Mouse (Mus musculus): ENCODE data around the gene Sulf2. TPM values are rescaled to one million over a fixed set of nuclear protein-coding genes. Genes with fewer than 3 reads are reported as not detected.
"Not testable (repeated sequence)": the region's sequence is repeated elsewhere in the genome, so short reads cannot be mapped to it uniquely, and the experiment has no call there.

Gene Sulf2
- total RNA-seq (2018; cell fraction: chromatin; rRNA removed) = 10 to 100 TPM in 17 of 26 experiments, 1 to 10 TPM in 8, under 1 TPM in 1; 0.74 to 78.5 (median 15.2) TPM
- total RNA-seq (2018; cell fraction: cytosol; rRNA removed) = 100 to 1,000 TPM in 5 of 26 experiments, 10 to 100 TPM in 21; 11.9 to 121 (median 44.9) TPM
- 100 to 1,000 TPM in 7 of 26 experiments, 10 to 100 TPM in 18, 1 to 10 TPM in 1; 9.4 to 128 (median 26.3) TPM for total RNA-seq (2018; cell fraction: nucleus; rRNA removed)
- polyA plus RNA-seq (2018) = 81.3 to 174 TPM (median 111 TPM) in 3 replicates

DNA sequence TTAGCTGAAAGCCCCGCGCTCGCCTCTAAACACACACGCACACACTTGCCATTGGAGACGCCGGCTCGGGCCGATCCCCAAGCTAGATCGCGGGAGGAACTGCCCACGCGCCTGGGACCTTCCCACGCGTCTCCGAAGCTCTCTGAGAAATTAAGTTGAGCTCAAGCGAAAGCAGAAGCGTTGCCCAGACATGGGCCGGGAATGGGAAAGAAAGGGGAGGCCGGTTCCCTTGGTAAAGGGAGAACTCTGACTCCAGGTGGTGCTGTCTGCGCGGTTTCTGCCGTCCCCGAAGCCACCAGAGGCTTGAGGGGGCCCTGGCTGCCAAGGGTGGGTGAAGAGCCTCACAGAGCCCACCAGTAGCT lies at the start of gene Sulf2:
Sulf2 (minus strand) TSS at position 210 of the 362 bp plus-strand sequence.
- Histone ChIP-seq H3K79me2 (ENCODE audit: inconsistent target) (peaks cover 30% of the 10 kb centered on the region; the same call in 1 of the 2 replicates), H3K4me3 (ENCODE audit: inconsistent target) (peak within 1 kb of the TSS; percentile 43), H3K27ac (peak within 1 kb of the TSS; percentile 33; the same call in 1 of the 2 replicates), H3K36me3 (ENCODE audit: inconsistent target) (no peaks in the 10 kb centered on the region)
- under 1% methylated on average over 23 of the region's 23 CpGs for WGBS (ENCODE audit: missing documents)

DNA sequence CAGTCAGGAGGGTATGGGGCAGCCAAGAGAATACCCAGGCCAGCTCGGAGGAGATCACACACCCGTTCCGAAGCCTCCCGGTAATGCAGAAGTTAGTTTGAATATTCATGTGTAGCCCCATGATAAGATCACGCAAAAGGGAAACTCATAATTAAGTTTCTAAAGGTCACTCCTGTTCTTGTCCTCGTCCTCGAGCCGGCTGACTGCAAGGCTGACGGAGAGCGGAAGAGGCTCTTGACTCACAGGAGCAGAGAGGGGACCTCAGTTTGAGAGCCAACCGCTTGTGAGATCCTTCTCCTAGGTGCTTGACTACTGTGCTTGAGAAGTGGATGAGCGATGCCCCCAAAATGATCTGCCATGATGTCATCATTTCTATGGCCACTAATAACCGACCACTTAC lies 48.7 kb upstream of the Sulf2 start:
- Histone ChIP-seq H3K27ac (no peak overlapping the region), H3K36me3 (ENCODE audit: inconsistent target) (no peaks in the 10 kb centered on the region), H3K4me3 (ENCODE audit: inconsistent target) (no peak overlapping the region), H3K79me2 (ENCODE audit: inconsistent target) (no peaks in the 10 kb centered on the region)
- WGBS (ENCODE audit: missing documents) = 73% methylated on average over 13 of the region's 13 CpGs

DNA sequence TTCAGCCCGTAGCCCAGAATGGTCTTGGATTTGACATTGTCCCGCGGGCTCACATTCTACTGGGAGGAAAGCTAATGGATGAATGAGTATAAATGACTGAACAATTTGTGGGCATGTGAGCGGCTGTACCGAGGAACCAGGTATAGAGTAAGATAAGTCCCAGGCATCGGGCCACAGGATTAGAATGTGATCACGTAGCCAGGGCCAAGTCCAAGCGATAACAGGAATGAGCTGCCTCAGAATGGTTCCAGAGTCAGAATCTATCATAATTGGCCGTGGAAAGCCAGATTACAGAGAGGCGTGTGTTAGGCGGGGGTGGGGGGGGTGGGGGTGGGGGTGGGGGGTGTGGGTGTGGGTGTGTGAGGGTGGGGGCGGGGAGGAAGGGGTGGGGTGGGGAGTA lies 48.2 kb upstream of the Sulf2 start:
- 94% methylated on average over 12 of the region's 12 CpGs for WGBS (ENCODE audit: missing documents)

DNA sequence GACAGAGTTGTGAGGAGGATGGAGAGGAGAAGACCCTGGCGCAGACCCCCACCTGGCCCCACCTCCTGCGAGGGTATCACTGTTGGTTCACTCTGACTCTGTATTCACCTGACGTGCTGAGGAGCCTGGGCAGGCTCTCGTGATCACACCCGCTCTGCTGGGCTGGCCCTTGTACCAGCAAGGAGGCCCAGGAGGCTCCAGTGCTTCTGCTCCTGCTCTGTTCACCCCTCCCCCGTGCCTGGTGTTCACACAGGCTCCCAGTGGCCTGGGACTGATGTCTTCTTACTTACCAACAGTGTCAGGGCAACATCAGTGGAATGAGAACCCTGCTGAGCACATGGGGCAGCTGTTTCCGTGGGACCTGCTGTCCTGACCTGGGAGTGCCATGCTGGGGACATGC lies 42.5 kb upstream of the Sulf2 start:
- no peaks in the 10 kb centered on the region for H3K36me3 ChIP-seq (ENCODE audit: inconsistent target)

More for the DNA sequence above, 48.2 kb upstream of the Sulf2 start:
- Histone ChIP-seq H3K36me3 (ENCODE audit: inconsistent target) (no peaks in the 10 kb centered on the region), H3K4me3 (ENCODE audit: inconsistent target) (no peak overlapping the region), H3K79me2 (ENCODE audit: inconsistent target) (no peaks in the 10 kb centered on the region), H3K27ac (no peak overlapping the region)

DNA sequence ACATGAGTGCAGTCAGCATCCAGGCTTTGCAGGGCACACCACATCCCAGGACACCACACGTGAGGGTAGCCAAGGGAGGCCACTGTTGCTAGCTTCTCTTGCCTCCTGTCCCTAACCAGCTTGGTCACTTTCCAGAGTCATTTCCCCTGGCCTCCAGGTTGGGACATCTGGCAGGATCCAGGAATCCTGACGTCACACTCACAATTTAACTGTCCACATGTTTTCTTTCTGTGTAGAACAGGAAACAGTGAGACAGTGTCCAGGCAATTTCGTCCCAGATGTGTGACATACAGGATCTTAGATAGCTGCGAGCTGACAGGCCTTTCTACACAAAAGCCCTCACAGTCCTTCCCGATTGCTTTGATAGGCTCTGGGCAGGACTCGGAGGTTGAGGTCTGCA lies 41.6 kb upstream of the Sulf2 start:
- Histone ChIP-seq H3K36me3 (ENCODE audit: inconsistent target) (no peaks in the 10 kb centered on the region), H3K27ac (no peak overlapping the region), H3K79me2 (ENCODE audit: inconsistent target) (no peaks in the 10 kb centered on the region), H3K4me3 (ENCODE audit: inconsistent target) (no peak overlapping the region)
- WGBS (ENCODE audit: missing documents) = 92% methylated on average over 6 of the region's 6 CpGs

More for the DNA sequence above, 42.5 kb upstream of the Sulf2 start:
- no peak overlapping the region for H3K4me3 ChIP-seq (ENCODE audit: inconsistent target)
- no peaks in the 10 kb centered on the region for H3K79me2 ChIP-seq (ENCODE audit: inconsistent target)
- WGBS (ENCODE audit: missing documents) = 87% methylated on average over 7 of the region's 7 CpGs
- no peak overlapping the region for H3K27ac ChIP-seq

DNA sequence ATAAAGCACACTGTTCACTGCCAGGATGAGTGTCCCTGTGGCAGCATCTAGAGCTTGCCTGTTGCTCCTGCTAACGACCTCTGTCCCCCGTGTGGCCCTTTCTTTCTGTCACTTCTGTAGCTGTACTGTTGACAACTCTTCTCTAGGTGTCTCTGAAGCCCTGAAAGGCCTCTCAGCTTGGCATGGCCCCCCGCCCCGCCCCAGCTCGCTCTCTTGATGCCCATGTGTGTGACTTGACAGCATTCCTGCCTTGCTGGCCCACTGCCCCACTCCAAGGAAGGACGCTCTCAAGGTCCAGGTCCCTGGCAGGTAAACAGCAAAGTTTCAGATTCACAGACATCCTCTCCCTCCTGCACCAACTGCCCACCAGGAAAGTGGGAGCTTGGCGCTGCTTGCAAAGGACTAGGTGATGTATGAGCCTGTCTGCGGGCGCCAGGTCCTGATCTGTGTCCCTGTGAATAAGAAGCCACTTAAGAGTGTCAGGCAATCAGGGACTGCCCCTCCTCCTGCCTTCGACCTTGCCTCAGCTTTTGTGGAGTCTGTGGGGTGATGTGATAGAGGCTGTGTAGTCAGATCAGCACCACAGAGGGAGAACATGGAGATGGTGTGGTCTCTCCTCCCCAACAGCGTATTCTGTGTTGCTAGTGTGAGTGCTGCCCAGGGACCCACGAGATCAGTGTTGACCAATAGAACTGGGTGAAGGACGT lies 40.8 kb upstream of the Sulf2 start:
- no peaks in the 10 kb centered on the region for H3K79me2 ChIP-seq (ENCODE audit: inconsistent target)
- H3K27ac ChIP-seq = no peak overlapping the region
- H3K36me3 ChIP-seq (ENCODE audit: inconsistent target) = no peaks in the 10 kb centered on the region
- WGBS (ENCODE audit: missing documents) = 88% methylated on average over 13 of the region's 13 CpGs
- no peak overlapping the region for H3K4me3 ChIP-seq (ENCODE audit: inconsistent target)

DNA sequence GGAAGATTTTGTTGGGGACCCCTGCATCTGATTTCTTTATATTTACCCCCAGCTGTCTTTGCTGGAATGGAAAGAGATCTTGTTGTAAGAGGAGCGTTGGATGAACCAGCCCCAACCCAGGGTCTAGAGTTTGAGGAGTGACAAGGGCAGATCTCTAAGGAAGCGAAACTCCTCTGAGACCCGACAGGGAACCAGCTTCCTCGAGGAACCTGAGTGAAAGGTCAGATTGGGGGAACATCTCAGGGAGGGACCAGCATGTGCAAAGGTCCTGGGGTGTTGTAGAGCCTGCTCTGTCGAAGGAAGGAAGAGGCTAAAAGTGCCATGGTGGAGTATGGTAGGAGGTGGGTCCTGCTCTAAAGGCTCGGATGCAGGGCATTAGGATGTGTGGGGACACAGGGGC lies 39.6 kb upstream of the Sulf2 start:
- Histone ChIP-seq H3K27ac (no peak overlapping the region), H3K4me3 (ENCODE audit: inconsistent target) (no peak overlapping the region), H3K79me2 (ENCODE audit: inconsistent target) (no peaks in the 10 kb centered on the region), H3K36me3 (ENCODE audit: inconsistent target) (no peaks in the 10 kb centered on the region)
- WGBS (ENCODE audit: missing documents) = 62% methylated on average over 6 of the region's 6 CpGs

DNA sequence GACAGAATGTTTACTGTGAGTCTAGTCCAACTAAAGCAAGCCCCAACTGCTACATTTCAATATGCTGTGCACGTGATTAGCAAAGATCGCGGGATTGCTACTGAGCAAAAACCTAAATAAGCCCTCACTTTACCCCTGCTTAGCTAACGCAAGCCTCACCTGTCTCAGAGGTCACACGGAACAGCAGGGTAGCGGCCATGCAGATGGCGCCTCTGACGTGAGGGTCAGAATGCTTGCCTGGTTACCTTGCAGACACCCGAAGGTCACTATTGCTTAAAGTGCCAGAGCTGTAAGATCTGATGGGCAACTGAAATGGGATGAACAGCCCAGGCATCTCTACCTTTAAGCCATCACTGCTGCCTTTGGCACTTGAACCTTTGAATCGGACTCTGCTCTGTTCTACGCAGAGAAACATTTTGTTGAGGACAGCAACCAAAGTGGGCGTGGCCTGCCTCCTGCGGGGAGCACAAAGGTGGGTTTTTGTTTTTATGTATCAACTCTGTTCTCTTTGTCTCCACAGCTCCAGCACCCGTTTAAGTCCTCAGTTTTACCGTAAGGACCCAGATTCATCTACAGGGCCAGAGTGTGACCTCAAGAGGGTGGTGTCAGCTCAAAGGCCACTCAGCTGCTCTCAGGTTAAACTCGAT lies 38.8 kb upstream of the Sulf2 start:
- Histone ChIP-seq H3K4me3 (ENCODE audit: inconsistent target) (no peak overlapping the region), H3K27ac (no peak overlapping the region), H3K79me2 (ENCODE audit: inconsistent target) (no peaks in the 10 kb centered on the region), H3K36me3 (ENCODE audit: inconsistent target) (no peaks in the 10 kb centered on the region)
- 91% methylated on average over 16 of the region's 16 CpGs for WGBS (ENCODE audit: missing documents)

DNA sequence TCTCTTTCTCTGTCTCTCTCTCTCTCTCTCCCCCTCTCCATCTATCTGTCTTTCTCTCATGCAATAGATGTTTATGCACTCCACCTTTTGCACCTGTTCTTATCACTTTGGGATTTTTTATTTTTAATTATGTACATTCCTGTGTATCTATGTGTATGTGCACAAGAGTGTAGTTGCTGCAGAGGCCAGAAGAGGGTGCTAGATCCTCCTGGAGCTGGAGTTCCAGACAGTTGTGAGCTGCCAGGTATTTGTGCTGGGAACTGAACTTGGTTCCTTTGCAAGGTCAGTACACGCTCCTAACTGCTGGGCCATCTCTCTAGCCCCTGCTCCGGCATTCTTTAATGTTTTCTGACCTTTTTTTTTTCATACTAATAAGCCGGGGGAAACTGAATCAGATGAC lies 38.0 kb upstream of the Sulf2 start:
- Histone ChIP-seq H3K4me3 (ENCODE audit: inconsistent target) (no peak overlapping the region), H3K36me3 (ENCODE audit: inconsistent target) (no peaks in the 10 kb centered on the region), H3K79me2 (ENCODE audit: inconsistent target) (no peaks in the 10 kb centered on the region), H3K27ac (no peak overlapping the region)
- WGBS (ENCODE audit: missing documents) = 92% methylated on average over 3 of the region's 3 CpGs

DNA sequence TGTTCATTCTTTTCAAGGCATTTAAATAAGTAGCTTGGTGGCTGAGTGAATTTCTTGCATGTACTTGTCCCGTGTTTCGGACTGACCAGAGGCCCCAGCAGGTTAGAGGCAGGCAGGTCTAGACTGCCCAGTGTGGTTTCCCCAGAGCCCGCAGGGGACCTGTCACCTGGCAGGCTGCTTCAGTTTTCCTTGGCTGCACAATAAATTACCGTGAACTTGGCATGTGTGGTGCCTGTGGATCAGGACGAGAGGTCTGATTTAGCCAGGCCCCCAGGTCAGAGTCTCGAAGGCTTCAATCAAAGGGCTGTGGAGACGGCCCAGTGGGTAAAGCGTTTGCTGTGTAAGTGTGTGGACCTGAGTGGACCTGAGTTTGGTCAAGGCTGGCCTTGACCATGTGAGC lies 35.4 kb upstream of the Sulf2 start:
- Histone ChIP-seq H3K36me3 (ENCODE audit: inconsistent target) (no peaks in the 10 kb centered on the region), H3K27ac (0 out of 2 replicates have a peak overlapping the region, but pooled peaks have one; percentile 37), H3K4me3 (ENCODE audit: inconsistent target) (no peak overlapping the region), H3K79me2 (ENCODE audit: inconsistent target) (no peaks in the 10 kb centered on the region)
- 94% methylated on average over 7 of the region's 8 CpGs for WGBS (ENCODE audit: missing documents)

DNA sequence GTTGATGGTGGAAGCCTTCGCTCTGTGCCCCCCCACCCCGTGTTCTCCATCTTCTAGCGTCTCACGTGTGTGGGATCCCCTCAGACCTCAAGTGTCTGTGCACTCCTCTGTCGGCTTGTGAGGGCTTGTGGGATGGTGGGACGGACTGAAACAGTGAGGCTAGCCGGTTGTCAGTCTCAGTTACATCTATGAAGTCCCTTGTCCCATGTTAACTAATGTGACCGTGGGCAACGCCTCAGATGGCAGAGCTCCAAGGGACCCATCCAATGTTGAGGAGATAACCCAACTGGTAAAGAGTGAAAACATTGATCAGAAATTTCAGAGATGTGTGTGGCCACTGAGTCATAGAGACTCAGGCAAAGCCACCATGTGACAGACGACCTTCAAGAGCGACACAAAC lies 33.7 kb upstream of the Sulf2 start:
- Histone ChIP-seq H3K79me2 (ENCODE audit: inconsistent target) (no peaks in the 10 kb centered on the region), H3K36me3 (ENCODE audit: inconsistent target) (no peaks in the 10 kb centered on the region), H3K27ac (peak overlapping the region; percentile 37), H3K4me3 (ENCODE audit: inconsistent target) (no peak overlapping the region)
- 97% methylated on average over 10 of the region's 11 CpGs for WGBS (ENCODE audit: missing documents)

DNA sequence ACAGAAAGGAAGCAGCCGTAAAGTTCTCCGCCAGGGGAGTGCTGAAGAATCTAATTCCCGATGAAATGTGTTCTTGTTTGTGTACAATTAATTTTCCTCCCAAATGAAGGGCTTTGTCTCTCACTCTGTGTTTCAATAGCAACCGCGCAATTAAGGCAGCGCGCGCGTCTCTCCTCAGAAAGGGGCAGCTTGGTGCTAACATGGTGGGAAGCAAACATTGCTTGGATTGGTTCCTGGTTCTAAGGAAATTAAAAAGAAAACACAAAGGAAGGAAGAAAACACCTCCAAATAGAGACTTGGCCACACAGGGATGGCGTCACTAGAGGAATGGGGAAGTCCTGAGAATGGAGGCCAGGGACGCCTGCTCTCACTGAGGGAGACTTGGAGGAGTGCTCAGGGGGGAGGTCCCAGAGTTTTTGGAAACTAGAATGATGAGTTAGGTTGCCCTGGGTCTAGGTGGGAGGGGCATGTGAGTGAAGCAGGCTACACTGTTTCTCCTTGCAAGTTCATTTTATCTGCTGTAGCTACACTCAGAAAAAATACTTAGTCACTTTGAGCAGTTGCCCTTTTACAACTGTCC lies 32.5 kb upstream of the Sulf2 start:
- WGBS (ENCODE audit: missing documents) = 7% methylated on average over 2 of the region's 11 CpGs
- H3K36me3 ChIP-seq (ENCODE audit: inconsistent target); H3K79me2 ChIP-seq (ENCODE audit: inconsistent target); H3K4me3 ChIP-seq (ENCODE audit: inconsistent target): not testable (repeated sequence)
- H3K27ac ChIP-seq = peak overlapping the region; percentile 35

DNA sequence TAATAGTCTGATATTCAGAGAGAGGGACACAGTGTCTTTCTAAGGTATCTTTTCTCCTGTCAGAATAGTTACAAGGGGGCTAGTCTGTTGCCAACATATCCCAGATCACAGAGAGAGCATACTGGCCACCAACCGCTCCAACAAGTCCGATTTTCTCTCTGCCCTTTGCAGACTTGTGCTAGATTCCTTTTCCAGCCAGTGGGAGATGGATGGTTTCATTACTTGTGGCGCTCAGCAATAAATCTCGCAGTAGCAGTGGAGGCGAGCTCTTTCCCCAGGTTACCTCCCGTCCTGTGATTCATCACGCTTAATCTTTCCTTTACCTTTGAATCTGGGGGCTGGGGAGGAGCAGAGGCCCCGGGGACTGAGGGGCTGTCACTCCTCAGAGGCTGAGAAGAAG lies 31.9 kb upstream of the Sulf2 start:
- WGBS (ENCODE audit: missing documents) = 100% methylated on average over 2 of the region's 8 CpGs
- H3K27ac ChIP-seq; H3K4me3 ChIP-seq (ENCODE audit: inconsistent target); H3K36me3 ChIP-seq (ENCODE audit: inconsistent target); H3K79me2 ChIP-seq (ENCODE audit: inconsistent target): not testable (repeated sequence)

DNA sequence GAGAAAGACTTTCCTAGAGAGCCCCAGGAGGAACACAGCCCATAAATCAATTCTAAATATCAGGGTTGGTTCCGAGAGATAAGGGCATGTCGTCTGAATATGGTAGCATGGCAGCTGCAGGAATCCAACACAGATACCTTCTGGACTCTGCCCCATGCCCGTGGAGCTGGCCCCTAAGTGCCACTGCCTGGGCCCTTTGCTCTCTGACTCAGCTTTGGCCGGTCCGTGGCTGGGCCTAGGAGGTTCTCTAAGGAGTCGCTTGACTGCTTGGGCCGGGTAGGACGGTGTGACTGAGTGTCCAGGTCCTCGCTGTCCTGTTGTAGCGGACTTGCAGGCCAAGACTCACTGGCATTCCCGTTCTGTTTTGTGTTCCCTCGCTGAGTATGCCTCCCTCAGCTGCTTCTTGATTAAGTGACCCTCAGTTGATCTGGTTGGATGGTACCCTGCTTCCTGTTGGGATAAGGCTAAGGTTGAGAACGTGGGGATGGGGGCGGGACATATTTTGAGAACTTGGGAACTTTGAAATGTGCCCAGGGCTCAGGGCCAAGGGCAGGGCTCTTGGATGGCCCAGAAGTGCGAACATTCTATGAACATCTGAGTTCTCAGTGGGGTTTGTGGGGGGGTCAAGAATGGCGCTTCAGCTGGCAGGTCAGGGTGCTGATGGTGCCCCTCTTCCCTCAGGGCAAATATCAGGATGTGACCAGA lies 30.9 kb upstream of the Sulf2 start:
- 89% methylated on average over 16 of the region's 16 CpGs for WGBS (ENCODE audit: missing documents)
- H3K36me3 ChIP-seq (ENCODE audit: inconsistent target) = no peaks in the 10 kb centered on the region
- no peak overlapping the region for H3K27ac ChIP-seq
- no peaks in the 10 kb centered on the region for H3K79me2 ChIP-seq (ENCODE audit: inconsistent target)
- H3K4me3 ChIP-seq (ENCODE audit: inconsistent target) = no peak overlapping the region

Measured in macrophage (primary cell).